Mouse (Mus musculus) spleen, adult 2 months (tissue): ENCODE measurements around the gene Flrt1.

Experiments used
- CTCF ChIP-seq: fragments of 200-500 bp; IDR thresholded peaks from 2 replicates; pipeline ENCODE4 v1.5.1; 2011; ENCODE audit warnings: mild to moderate bottlenecking, inconsistent platforms; ENCODE audit not compliant: insufficient read depth, insufficient read length, insufficient replicate concordance; ENCODE audit errors: extremely low read depth
- POLR2A ChIP-seq: fragments of 200-500 bp; IDR thresholded peaks from 2 replicates; pipeline ENCODE4 v1.6.1; 2011; ENCODE audit warnings: low read depth, low read length, inconsistent platforms

GRCm38 (mm10) chr19:7117141-7117540 is 11.6 kb upstream of the Flrt1 start:
- TF ChIP-seq POLR2A (no peak), CTCF (no peak)
